Mouse (Mus musculus) olfactory bulb, adult 2 months (tissue): ENCODE measurements at regions not wholly inside any gene's neighbourhood (a gene's known extent, or its start where the extent isn't known, plus 50 kb on each side); places are given as distances from the start of the nearest gene placed in this dataset.

Source experiments
- H3K27ac ChIP-seq: fragments of 200-500 bp; 2 replicates; pipeline ENCODE4 v1.5.1; 2012; ENCODE audit warnings: low read depth, low read length; ENCODE audit not compliant: insufficient read depth
- H3K4me1 ChIP-seq: fragments of 200-500 bp; 2 replicates; pipeline ENCODE4 v1.6.1; 2012; ENCODE audit warnings: low read length; ENCODE audit not compliant: control insufficient read depth, insufficient read depth
- H3K4me3 ChIP-seq: fragments of 200-500 bp; 2 replicates; pipeline ENCODE4 v1.5.1; 2012; ENCODE audit warnings: mild to moderate bottlenecking, low read depth, low read length, moderate library complexity; ENCODE audit not compliant: insufficient read depth
- CTCF ChIP-seq: fragments of 200-500 bp; IDR thresholded peaks from 2 replicates; pipeline ENCODE4 v1.5.1; 2012; ENCODE audit warnings: low read depth, mild to moderate bottlenecking, low read length, moderate library complexity; ENCODE audit not compliant: insufficient read depth
- POLR2A ChIP-seq: fragments of 200-500 bp; IDR thresholded peaks from 2 replicates; pipeline ENCODE4 v1.6.1; 2012; ENCODE audit warnings: mild to moderate bottlenecking, low read depth, low read length, moderate library complexity; ENCODE audit not compliant: insufficient read depth
- WGBS: fragments of 180-500 bp; shearing (Covaris S2); methylation state at CpG from one replicate; pipeline ENCODE4 v1.1.7; 2018; 5-methylcytosine and 5-hydroxymethylcytosine counted together

GRCm38 (mm10) chr10:96188168-96188567, 51.8 kb downstream of the Gm5426 start:
- H3K4me1 ChIP-seq: 0 out of 2 replicates have a peak, but pooled peaks cover 2% of the 10 kb centered on the region
- no peak overlapping the region for H3K27ac ChIP-seq
- TF ChIP-seq CTCF (no peak), POLR2A (no peak)
- WGBS: 83% methylated on average over 7 of the region's 7 CpGs
- H3K4me3 ChIP-seq: no peak overlapping the region

- no peak overlapping the region for H3K4me3 ChIP-seq
- H3K4me1 ChIP-seq: 0 out of 2 replicates have a peak, but pooled peaks cover 2% of the 10 kb centered on the region
- TF ChIP-seq CTCF (no peak), POLR2A (no peak)
- H3K27ac ChIP-seq: no peak overlapping the region
- WGBS: 46% methylated on average over 10 of the region's 10 CpGs
Observed at GRCm38 (mm10) chr10:96190168-96190987, 54.0 kb downstream of the Gm5426 start.

- WGBS: 66% methylated on average over 27 of the region's 27 CpGs
- TF ChIP-seq POLR2A: no peak
- no peak for TF ChIP-seq CTCF
- H3K4me3 ChIP-seq: no peak overlapping the region
- H3K4me1 ChIP-seq: no peaks in the 10 kb centered on the region
- no peak overlapping the region for H3K27ac ChIP-seq
Observed at GRCm38 (mm10) chr10:96200932-96201641, 64.7 kb downstream of the Gm5426 start.

- Histone ChIP-seq H3K4me1 (no peaks in the 10 kb centered on the region), H3K27ac (no peak overlapping the region), H3K4me3 (no peak overlapping the region)
- WGBS: 88% methylated on average over 6 of the region's 6 CpGs
- TF ChIP-seq CTCF: no peak
- TF ChIP-seq POLR2A: no peak
Observed at GRCm38 (mm10) chr10:96201891-96202290, 65.5 kb downstream of the Gm5426 start.

- H3K4me1 ChIP-seq: no peaks in the 10 kb centered on the region
- H3K27ac ChIP-seq: no peak overlapping the region
- no peak overlapping the region for H3K4me3 ChIP-seq
- no peak for TF ChIP-seq CTCF
- TF ChIP-seq POLR2A: no peak
Observed at GRCm38 (mm10) chr10:96202871-96203270, 66.5 kb downstream of the Gm5426 start.

- WGBS: 90% methylated on average over 5 of the region's 5 CpGs
- H3K4me3 ChIP-seq: no peak overlapping the region
- TF ChIP-seq POLR2A (no peak), CTCF (no peak)
- H3K4me1 ChIP-seq: no peaks in the 10 kb centered on the region
- no peak overlapping the region for H3K27ac ChIP-seq
Observed at GRCm38 (mm10) chr10:96204198-96204597, 67.8 kb downstream of the Gm5426 start.

GRCm38 (mm10) chr10:96209171-96209570, 72.8 kb downstream of the Gm5426 start:
- WGBS: 86% methylated on average over 5 of the region's 5 CpGs
- no peak overlapping the region for H3K27ac ChIP-seq
- no peak overlapping the region for H3K4me3 ChIP-seq
- H3K4me1 ChIP-seq: no peaks in the 10 kb centered on the region
- no peak for TF ChIP-seq CTCF
- TF ChIP-seq POLR2A: no peak

- TF ChIP-seq CTCF: no peak
- no peak for TF ChIP-seq POLR2A
- Histone ChIP-seq H3K4me3 (no peak overlapping the region), H3K4me1 (peaks cover 5% of the 10 kb centered on the region; the same call in 1 of the 2 replicates), H3K27ac (no peak overlapping the region)
- 85% methylated on average over 7 of the region's 7 CpGs for WGBS
Observed at GRCm38 (mm10) chr10:96211189-96211588, 74.8 kb downstream of the Gm5426 start.

GRCm38 (mm10) chr10:96213876-96214275, 77.5 kb downstream of the Gm5426 start:
- peak overlapping the region; percentile 81 for H3K27ac ChIP-seq
- no peak overlapping the region for H3K4me3 ChIP-seq
- peaks cover 9% of the 10 kb centered on the region; the same call in 1 of the 2 replicates for H3K4me1 ChIP-seq
- TF ChIP-seq POLR2A (no peak), CTCF (no peak)
- 2% methylated on average over 10 of the region's 10 CpGs for WGBS
